Mouse (Mus musculus): ENCODE measurements at regions not wholly inside any gene's neighbourhood (a gene's known extent, or its start where the extent isn't known, plus 50 kb on each side); places are given as distances from the start of the nearest gene placed in this dataset.
A peak's percentile ranks its signal among the peaks of the same experiment; 100 is the strongest.
"Not testable (repeated sequence)": the region's sequence is repeated elsewhere in the genome, so short reads cannot be mapped to it uniquely, and the experiment has no call there.

- DNase-seq: no peak
Measured at GRCm38 (mm10) chr10:96253671-96254070, 117.3 kb downstream of the Gm5426 start.

GRCm38 (mm10) chr10:96254250-96254862, 118.0 kb downstream of the Gm5426 start:
- no peak for DNase-seq

- DNase-seq: peak; percentile 51
Measured at GRCm38 (mm10) chr10:96257935-96258334, 121.5 kb downstream of the Gm5426 start.

GRCm38 (mm10) chr10:96259242-96259641, 122.8 kb downstream of the Gm5426 start:
- no peak for DNase-seq

- no peak for DNase-seq
Measured at GRCm38 (mm10) chr10:96259648-96260047, 123.2 kb downstream of the Gm5426 start.

- peak; percentile 63 for DNase-seq
Measured at GRCm38 (mm10) chr10:96263544-96263943, 127.1 kb downstream of the Gm5426 start.

- peak; percentile 17 for DNase-seq
Measured at GRCm38 (mm10) chr10:96264433-96264832, 128.0 kb downstream of the Gm5426 start.

DNA sequence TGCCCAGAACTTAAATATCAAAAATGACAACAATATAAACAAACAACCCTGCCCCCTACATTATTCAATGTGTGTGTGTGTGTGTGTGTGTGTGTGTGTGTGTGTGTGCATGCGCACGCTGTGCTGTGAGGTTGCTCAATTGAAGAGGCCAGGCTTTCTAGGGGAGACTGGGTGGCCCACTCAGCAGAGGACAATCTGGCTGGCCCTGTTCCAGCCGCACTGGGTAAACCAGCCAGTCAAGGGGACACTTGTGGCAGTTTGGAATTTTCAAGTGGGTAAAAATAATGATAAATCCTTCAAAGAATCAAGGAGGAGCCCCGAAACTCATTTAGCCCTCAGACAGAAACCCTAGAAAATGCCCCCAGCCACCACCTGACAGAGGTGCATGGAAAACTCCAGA, 128.5 kb downstream of the Gm5426 start:
- peak; percentile 29 for DNase-seq

GRCm38 (mm10) chr10:96266100-96266735, 129.8 kb downstream of the Gm5426 start:
- DNase-seq: no peak

- no peak for DNase-seq
Measured at GRCm38 (mm10) chr10:96267603-96268002, 131.2 kb downstream of the Gm5426 start.

GRCm38 (mm10) chr10:96273607-96274365, 137.4 kb downstream of the Gm5426 start:
- no peak for DNase-seq

GRCm38 (mm10) chr10:96280149-96280548, 143.7 kb downstream of the Gm5426 start:
- no peak for DNase-seq

DNA sequence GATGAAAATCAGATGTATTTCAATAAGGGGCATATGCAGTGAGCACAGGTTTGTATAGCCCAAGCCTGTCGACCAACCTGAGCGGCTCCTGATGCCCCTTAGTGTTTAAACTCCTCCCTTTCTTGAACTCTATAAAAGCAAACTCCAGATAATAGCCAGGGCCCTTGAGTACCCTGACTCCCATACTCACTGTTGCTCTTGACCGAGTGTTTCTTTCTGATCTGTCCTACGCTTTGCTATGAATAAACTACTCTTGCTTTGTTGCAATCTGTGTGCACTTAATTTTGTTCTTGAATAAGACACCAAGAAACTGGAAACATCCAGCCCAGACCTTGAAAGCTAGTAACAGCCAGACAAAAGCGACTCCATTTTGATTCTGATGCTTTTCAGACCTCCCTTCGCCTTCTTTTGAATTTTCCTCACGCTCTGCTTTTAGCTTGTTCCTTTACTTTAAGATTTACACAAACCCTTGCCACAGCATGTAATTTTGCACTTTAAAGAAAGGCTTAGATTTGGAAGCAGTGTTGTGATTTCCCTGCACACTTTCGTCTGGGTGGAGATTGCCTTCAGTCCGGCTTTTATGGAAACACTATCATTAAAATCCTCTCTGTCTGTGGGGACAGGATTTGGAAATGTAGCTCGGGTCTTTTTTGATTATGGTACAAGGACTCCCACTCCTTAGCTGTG, 149.1 kb downstream of the Gm5426 start:
- no peak for DNase-seq

- no peak for DNase-seq
Measured at GRCm38 (mm10) chr10:96286094-96286485, 149.7 kb downstream of the Gm5426 start.

DNA sequence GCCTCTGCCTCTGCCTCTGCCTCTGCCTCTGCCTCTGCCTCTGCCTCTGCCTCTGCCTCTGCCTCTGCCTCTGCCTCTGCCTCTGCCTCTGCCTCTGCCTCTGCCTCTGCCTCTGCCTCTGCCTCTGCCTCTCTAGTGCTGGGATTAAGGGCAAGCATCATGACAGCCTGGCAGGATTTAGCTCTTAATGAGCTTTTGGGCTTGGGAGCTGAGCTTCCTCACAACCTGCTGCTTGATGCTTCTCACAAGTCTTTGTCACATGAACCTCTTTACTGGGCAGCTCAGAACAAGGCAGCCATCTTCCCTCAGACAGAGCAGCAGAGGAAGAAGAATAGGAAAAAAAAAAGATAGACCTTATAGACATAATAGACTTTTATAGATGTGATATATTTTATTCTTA, 152.6 kb downstream of the Gm5426 start:
- not testable (repeated sequence) for DNase-seq

GRCm38 (mm10) chr10:96293622-96294021, 157.2 kb downstream of the Gm5426 start:
- no peak for DNase-seq

DNA sequence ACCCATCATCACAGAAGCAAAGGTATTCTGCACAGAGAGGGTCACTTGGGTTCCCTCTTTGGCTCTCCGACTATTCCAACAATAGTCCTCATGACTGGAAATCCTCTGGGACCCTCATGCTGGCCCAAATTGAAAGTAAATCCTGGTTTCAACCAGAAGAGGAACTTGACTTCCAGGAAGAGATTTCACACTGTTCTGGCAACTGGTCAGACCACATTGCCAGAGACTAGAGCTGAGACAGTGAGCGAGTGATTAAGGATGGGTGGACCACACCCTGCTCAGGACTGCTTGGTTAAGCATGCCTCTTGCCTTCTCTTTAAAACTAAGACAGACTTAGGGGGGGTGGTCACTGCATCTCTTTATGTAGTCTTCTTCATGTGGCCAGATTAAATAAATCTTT, 158.3 kb downstream of the Gm5426 start:
- peak; percentile 56 for DNase-seq

- no peak for DNase-seq
Measured at GRCm38 (mm10) chr10:96297658-96298057, 161.3 kb downstream of the Gm5426 start.

- DNase-seq: no peak
Measured at GRCm38 (mm10) chr10:96298566-96298965, 162.2 kb downstream of the Gm5426 start.

GRCm38 (mm10) chr10:96305701-96306100, 169.3 kb downstream of the Gm5426 start:
- DNase-seq: no peak

- peak; percentile 41 for DNase-seq
Measured at GRCm38 (mm10) chr10:96308713-96309445, 172.5 kb downstream of the Gm5426 start.

GRCm38 (mm10) chr10:96309766-96310165, 173.4 kb downstream of the Gm5426 start:
- no peak for DNase-seq

DNA sequence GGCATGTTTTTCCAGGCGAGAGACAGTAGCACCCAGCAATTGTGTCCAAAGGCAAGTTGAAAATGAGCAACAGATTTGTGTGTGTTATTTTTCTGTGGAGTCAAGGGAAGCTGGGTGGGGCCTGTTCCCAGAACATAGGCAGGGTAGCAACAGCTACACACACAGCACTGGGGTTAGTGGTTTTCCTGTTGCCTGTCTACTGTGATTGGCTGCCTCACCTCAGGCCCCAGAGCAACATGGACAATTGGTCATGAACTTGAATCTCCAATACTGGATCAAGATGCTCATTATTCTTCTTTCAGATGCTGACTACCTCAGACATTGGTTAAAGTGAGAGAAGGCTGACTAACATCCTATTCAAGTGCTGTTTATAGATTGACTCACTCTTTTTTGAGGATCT, 188.9 kb downstream of the Gm5426 start:
- DNase-seq: no peak

All from kidney, postnatal 14 days (tissue).